Mouse (Mus musculus): ENCODE measurements around the gene Brd3os.

Brd3os gene

DNA sequence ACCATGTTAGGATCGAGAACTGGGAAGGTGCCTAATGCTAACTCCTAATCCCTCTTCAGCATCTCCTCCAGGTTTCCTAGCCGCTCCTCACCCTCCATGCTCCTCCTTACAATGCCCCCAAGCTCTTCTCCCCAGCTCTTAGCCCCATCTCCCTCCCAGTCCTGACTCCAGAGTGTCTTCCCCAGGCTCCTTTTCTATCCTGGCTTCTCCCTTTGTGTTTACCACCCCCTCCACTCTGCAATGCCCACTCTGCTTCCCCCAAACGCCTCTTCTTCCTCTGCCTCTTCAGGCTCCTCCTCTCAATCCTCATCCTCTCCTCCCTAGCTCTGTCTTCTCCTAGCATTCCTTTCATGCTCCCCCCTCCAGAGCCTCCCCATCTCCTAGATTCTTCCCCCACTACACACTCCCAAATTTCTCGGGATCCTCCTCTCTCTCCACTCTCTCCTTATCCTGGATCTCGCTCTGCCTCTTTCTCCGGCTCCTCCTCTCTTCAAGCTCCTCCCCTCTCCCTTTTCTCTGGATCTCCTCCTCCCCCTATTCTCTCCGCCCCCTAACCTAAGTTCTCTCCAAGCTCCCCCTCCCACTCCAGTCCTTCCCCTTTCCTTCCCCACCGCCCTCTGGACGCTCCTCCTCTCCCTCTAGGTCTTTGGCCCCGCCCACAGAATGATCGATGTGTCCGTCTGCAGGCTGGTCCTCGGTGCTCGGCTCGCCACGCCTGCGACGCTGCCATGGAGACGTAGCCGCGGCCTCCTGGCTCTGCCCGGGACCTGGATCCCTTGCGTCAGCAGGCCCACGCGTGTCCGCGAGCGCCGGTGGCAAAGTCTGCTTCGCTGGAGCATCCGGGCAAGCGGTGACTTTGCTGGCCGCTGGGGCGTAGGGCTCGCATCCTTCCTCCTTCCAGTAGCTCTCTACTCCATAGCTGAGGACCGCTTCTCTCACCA, at the start of gene Brd3os:
TSS of gene Brd3os (plus strand) at position 558 of the 941 bp plus-strand sequence.
- peak; percentile 57 to 68 for DNase-seq

DNA sequence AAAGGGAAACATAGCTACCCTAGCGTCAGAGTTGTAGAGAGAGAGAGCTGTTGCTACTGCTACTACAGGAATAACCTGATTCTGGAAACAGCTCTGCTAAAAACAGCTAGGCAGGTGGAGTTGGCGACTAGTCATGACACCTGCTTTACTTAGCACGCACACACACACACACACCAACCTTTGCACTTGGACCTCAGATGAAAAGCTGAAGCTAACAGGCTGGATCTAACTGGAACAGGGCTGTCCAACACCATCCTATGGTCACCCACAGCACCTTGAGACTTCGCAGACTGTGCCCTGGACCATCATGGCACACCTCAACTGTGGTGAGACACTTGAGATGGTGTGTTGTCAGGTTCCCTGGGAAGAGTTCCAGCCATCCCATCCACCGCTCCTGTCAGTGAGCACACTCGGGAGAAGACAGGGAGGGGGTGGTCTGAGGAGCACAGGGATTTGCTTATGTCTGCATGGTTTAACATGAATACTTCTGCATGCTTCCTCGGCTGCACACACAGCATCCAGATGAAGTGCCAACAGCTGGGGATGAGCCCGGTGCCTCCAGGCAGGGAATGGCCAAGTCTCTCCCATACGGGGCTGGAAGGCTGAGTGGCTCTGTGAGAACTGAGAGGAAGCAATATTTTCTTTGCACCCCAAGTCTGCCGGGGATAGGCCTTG, 47.8 kb upstream of the Brd3os start:
- no peak for DNase-seq

DNA sequence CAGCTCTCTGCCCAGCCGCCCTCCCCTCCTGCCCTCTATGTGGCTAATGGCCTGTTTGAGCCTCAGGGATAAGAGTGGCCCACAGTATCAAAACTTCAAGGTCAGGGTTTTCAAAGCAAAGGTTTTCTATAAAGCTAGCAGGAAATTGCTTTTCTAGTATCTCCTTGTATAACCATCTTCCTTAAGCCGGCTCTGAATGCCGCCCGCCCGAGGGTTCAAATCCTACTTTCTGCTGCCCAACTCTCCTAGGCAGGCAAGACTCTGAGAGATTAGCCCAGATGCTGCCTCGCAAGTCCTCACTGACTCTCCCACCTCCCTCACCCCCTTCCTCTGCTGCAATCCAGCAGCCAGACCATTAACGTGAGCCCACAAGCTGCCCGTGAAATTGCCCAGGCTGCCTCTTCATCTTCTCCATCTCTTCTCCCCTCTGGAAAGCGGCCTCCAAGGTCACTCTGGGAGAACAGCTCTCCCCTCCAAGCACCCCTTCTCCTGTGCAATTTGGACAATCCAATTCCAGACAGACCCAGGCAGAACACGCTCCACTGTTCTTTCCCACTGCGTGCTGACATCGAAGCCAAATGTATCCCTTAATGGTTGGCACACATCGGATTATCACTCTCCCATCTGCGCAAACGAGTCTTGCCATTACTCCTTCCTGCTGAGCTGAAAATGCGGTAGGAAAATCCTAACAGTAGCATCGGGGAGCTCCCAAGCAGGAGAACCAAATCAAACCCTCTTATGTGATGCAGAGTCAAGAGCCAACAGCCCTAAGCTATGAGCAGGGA, 45.3 kb upstream of the Brd3os start:
- DNase-seq = no peak

DNA sequence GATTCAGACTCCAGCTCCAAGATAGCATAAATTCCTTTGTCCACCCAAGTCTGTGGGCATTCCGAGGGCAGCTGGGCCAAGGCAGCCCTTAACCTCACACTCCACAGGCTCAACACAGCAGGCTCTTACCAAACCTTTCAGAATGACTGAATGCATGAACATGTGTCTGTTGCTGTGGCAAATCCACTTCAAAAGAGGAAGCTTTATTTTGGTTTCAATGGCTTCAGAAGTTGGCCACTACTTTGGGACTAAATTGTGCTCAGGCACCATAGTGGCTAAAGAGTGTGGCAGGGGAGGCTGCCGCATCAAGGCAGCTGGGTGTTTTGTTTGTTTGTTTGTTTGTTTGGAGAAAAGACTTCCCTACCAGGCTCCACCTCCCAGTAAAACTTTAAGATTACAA, 42.0 kb upstream of the Brd3os start:
- no peak for DNase-seq

DNA sequence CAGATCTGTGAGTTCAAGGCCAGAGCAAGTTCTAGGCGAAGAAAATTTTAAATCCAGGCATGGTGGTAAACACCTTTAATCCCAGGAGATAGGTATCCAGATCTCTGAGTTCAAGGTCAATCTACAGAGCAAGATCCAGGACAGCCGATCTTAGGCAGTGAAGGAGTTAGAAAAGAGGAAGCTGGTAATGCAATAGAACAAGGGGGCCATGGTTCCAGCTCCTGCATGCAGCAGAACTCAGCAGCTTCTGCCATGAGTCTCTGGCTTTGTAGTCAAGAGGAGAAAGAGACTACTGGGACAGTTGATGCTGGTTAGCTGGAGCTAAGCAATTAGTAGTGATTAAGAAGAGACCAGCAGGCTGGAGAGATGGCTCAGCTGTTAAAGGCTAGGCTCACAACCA, 40.6 kb upstream of the Brd3os start:
- no peak for DNase-seq

DNA sequence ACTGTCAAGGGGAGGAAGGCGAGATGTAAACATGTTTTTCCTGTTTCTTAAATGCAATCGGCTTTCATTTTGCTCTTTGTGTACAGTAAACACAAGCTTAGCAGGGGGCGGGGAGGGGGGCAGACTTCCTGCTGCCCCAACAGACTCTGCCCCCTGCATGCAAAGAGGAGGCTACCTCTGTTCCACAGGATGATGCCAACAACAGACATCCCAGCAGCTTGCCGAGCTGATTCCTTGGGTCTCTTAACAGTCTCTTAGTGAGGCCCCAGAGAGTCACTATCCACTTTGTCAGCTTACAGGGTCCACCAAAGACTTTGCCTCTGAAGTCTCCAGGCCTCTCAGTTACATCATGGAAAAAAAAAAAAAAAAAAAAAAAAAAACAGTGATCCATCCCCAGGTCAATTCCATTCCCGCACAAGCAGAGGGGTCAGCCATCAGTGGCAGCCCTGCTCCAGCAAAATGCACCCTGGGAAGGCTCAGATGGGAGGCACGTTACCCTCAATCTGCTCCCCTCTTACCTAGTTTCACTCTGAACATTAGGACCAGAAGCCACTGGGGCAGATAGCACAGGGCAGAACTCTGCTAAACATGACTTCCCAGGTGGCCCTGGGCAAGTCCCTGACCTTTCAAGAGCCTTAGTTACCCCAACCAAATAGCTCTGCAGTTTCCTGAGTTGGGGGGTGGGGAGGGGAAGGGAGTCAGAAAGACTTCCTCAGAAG, 37.6 kb upstream of the Brd3os start:
- DNase-seq = no peak

DNA sequence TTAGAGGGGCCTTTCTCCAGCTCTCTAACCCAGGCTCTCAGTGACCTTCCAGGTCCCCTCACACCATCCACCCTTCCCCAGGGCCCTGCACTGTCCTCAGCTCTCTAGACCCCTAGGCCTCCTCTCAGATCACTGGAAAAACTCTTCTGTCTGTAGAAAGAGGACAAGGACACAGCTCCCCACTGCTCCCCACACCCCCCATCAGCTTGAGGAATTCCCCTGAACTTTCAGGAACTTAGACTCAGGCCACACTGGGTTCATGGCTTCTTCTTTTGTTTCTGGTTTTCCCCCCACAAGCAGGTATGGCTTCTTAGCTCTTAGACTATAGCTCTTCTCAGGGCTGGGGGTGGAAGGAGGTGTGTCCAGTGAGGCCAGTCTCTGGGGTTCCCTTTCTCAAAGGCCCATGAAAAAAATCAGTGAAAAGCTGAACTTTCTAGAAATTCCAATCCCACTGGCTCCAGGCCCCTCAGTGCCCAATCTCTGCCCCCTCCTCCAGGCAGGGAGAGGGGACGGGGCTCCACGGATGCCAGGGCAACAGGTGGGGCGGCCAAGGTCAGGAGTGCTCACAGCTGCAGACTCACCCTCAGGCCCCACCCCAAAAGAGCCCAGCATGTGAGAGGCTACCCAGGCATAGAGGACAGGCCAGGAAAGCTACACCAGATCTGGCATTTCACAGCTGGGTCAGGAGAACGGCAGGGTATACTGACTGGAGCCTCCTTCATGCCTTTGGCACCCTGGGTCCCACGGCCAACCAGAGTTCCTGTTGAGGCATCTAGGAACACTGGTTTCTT, 36.8 kb upstream of the Brd3os start:
- DNase-seq = no peak

DNA sequence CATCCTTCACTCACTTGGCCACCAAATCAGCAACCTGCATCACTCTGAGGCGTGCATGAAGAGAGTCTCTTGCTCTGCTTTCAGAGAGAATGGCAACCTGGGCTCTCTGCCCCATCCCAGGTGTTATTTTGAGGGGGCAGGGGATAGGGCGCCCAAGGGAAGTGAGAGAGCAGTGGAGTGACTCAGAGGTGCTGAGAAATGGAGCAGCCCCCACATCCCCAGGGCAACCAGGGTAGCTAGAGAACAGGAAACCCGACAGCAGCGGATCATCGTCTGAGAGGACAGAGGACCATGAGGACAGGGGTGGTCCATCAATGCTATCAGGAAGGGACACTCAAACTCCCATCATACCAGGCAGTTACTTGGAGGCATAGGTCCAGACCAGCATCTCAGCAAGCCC, 35.2 kb upstream of the Brd3os start:
- DNase-seq = no peak

DNA sequence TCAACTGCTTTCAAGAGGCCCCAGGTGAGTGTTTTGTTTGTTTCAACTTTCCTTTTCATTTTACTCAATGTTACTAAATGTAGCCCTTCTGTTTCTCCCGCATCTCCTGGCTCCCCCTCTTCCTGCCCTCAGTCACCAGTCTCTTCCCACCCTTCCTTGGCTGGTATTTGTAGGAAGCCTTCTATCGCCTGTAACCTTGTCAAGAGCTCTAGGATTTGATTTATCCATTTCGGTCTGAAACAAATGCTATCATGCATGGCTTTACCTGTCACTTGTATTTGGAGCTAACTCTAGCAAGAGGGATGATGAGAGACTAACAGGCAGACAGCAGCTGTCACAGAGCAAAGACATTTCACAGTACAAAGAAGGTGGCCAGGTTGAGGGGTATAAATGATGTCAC, 33.9 kb upstream of the Brd3os start:
- no peak for DNase-seq

DNA sequence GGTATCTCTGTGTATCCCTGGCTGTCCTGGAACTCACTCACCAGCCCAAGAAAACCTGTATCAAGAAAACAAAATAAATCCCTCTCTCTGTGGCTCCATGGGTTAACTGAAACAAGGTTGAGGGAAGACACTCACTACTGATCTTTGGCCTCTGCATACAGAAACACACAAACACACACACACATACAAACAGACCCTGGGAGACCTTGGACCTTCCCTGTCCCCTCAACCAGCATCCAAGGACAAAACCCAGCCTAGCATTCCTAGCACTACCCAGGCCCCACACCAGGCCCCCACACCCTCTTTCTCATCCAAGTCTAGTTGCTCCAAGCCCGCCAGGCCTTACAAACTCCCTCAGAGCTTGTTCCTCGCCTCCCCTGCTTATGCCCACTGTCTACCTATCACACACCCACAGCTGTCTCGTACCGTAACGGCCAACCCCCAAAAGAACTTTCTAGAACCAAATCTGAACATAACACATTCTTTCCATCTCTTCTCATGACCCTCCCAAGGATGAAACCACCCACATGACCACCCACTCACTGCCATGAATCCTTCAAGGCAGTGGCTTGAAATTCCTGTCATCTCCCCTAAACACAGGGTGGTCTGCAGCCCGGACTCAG, 31.5 kb upstream of the Brd3os start:
- DNase-seq = no peak

DNA sequence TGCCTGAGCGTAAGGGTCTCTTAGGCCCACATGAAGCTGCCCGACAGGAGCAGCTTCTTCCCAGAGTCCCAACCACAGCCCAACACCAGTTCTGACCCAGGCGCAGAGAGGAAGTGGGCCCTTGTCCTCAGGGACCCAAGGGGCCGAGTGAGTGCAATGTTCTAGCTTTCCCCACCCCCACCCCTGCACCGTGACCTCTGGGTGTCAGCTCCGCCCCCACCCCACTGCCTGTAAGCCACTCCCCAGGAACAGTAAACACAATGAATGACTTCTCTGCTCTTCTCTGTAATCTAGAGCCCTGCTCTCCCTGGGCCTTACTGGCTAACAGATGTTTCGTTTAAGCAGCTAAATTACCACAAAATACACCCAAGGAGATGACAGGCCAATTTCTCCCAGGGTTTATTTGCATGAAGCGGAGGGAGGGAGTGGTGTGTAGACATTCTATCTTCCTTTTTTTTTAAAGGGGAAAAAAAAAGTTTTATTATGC, 30.4 kb upstream of the Brd3os start:
- no peak for DNase-seq

DNA sequence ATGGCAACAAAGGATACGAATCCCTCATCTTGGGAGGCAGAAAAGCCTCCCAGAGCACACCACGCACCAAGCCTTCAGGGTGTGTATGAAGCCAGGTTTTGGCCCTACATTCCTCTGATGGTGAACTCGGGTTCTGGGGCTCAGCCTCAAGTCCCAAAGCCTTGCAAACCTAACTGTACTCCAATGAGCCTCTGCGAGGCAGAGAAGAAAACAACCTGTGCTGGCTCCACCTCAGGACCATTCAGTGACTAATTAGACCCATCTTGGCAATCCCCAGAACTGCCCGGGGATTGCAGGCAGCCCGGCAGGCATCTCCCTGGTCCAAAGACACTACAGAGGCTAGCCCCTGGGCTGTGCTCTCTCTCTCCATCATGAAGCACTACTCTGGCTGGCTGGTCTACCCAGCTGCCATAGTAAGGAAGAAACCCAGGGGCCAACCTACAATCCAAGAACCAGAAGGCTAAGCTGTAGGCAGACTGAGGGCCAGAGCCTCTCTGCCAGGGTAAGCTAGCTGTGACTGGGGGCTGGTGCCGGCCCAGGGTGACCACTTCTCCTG, 29.8 kb upstream of the Brd3os start:
- DNase-seq = no peak

DNA sequence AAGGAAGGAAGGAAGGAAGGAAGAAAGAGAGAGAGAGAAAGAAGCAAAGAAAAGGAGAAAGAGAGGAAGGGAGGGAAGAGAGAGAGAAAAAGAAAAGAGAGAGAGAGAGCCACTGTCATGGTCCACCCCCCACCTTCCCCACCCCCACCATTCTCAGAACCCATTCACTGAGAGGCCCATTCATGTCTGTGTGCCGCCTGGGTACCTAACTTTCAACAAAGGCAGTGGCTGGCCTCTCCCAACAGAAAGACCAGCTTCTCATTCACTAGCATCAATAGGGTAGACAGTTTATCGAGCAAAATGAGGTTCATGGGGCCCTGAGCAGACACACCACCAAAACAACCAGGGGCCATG, 28.6 kb upstream of the Brd3os start:
- DNase-seq = no peak

DNA sequence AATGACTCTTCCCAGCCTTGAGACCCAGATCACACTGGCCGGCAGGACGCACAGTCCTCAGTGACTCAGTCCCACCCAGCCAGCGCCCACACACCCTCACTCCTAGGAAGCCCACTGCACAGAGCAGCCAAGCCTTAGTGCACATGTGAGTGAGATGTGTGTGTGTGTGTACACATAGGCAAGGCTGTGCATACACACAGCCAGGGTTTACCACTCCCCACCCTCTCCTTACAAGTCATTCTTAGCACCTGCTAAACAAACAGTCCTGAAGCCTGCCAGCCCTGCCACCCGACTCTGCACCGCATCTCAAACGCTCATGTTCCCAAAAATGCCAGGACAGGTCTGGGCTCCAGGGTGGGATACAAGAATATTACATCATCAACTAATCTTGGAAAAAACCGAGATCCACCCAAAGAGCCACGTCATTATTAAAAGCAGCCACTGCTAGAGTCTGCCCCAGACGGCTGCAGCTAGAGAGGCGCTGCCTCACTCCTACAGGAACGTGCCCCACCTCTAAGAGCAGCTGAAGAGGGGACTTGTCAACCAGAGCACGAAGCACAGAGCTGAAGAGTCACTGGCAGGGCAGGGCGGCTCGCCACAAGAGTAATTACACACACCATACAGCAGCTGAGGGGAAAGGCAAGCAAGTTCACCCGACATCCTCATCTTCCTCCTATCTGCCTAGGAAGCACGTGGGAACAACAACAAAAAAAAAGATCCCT, 28.0 kb upstream of the Brd3os start:
- DNase-seq = no peak

DNA sequence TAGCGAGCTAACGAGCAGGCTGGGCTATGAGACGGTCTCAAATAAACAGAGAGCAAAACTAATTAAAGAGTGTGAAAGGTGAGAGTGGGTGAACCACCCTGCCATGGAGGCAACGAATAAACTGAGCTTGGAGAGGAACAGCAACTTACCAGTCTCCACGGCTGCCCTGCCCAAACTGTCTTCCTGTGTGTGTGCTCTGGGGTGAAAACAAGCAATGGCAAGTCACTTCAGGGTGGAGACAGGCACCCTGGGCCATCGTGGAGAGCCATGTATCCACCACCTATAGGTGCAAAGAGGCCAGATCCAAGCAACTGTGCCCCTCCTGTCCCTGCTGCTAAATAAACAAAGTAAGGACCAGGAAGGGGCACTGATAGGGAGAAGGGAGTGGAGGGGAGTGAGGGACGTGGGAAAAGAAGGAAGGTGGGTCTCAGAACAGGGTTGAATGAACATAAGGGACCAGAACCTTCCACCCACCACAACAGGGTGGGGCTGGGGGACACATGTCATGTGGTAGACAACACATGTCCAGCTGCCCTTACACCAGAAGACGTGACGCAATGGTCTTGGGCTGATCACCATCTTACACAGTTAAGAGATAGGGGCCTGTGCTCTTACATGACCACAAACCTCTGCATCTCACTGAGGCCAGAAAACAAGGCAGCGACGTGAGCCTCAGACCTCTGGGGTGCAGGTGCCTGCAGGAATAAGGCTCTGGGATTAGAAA, 26.9 kb upstream of the Brd3os start:
- DNase-seq = no peak

DNA sequence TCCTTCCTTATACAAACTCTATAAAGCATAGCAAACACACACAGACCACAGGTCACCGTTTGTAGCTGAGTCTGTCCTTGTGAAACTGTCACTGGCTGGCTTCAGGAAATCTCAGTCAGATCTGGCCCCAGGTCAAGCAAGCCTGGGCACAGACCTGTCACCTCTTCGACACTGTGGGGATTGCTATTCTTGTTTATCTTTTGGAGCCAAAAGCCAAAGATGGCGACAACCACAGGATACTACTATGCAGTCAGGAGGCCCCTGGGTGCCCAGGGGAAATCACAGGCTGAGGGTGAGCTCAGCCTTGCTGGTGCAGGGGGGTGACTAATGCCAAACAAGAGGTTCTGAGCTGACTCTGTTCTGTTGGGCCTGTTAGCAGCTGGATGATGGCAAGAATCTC, 25.7 kb upstream of the Brd3os start:
- DNase-seq = no peak

DNA sequence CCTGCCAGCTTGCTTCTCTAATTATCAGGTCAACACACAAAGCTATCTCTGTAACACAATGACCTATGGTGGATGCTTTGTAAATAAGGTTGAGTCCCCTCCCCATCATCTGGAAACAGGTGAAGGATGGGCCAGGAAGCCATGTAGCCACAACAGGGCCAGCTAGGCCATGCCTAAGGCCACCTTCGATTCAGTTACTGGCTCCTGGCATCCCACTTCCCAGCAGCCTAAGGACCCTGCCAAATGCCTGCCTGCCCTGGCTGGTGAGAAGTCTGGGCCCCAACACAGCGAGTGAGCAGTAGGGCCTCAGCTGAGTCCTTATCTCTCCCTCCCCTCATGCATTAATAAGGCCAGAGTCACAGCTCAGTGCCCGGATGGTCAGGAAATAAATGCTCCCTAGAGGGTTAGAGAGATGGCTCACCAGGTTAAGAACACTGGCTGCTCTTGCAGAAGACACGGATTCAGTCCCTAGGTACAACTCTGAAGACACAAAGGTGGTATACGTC, 24.4 kb upstream of the Brd3os start:
- no peak for DNase-seq

DNA sequence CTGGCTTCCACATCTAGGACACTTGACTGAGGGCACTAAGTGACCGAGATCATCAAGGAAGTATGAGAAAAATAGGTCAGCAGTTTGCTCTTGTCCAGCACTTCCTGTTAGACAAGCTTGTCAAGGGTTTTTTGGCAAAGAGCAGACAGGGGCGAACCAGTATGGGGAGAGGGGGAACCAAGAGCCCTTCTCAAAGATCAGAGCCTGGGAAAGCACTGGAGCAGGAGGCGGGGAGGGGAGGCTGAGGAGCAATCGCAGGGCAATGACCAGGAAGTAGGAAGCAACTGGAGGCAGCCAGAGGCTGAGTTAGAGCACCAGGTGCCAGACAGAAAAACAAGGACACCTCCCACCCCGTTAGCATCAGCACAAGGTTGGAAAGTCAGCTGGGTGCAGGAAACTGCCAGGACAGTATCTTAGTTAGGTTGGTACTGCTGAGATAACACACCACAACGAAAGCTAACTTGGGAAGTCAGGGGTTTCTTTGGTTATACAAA, 23.5 kb upstream of the Brd3os start:
- DNase-seq = no peak

Measured in thymus, adult 18-20 months (tissue).